Mouse (Mus musculus) small intestine, adult 2 months (tissue): Measurements from ENCODE around the gene Fig4.

ENCODE experiments used
- CTCF ChIP-seq: fragments of 200-500 bp; IDR thresholded peaks from 2 replicates; pipeline ENCODE4 v1.5.1; 2012; ENCODE audit warnings: low read depth, mild to moderate bottlenecking, control low read depth, inconsistent platforms, low read length, moderate library complexity, mixed read lengths; ENCODE audit not compliant: insufficient replicate concordance, insufficient read length; ENCODE audit errors: extremely low read depth
- POLR2A ChIP-seq: fragments of 200-500 bp; IDR thresholded peaks from 2 replicates; pipeline ENCODE4 v1.6.1; 2012; ENCODE audit warnings: low read depth, mild to moderate bottlenecking, control low read depth, inconsistent platforms, low read length, moderate library complexity

DNA sequence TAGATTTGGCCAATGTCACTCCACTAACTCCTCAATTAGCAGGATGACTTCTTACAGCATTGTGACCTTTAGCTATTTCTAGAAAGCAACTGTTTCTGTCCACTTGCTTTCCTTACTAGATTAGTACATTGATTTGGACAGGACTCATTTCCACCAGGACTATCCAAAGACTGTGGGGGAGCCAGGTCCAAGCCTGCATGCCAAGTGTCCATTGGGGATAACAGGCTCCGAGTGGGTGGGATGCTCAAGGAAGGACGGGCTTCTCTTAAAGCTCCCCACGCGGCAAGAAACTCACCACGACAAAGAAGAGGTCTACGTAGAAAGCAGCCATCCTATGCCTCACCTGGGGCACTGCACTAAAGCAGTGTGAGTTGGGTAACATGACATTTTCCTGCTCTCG lies 75.4 kb downstream of the Fig4 start:
- TF ChIP-seq CTCF (no peak), POLR2A (no peak)
